In the genomic region with DNA sequence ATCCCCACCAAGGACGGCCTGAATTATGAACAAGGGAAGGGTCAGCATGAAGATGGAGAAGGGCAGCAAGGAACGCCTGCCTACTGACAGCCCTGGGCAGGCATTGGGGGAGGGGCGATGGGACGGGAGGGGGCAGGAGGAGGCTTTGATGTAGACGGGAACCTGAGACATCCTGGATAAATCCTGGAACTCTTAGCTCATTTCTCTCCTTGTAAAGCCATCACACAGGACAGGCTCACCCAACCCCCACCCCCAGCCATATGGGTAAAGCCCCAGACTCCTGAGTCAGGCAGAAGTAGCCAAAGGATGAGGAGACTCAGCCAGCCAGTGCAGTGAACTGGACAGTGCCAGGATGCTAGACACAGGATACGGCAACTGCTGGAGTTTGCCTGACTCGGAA, we compare ENCODE assay signal across 15 mouse cellular contexts. TPM values are rescaled to one million over a fixed set of nuclear protein-coding genes. Genes with fewer than 3 reads are reported as not detected.
DNase-seq lines count a peak whose midpoint lies in the region; ATAC-seq lines count a peak whose summit lies in the region.
"Had no signal": no experiment of that assay in that cellular context is flagged by ENCODE, and none has a peak within 500 bp of the region (broad histone marks: within the 10 kb centered on the region; RNA-seq: fewer than 3 reads in every experiment).

No protein-coding gene starts in this region.

- no peaks in the 10 kb centered on the region for H3K9me3 ChIP-seq in midbrain, embryonic 12.5 days
- H3K9me3 ChIP-seq in midbrain, embryonic 14.5 days (ENCODE audit: control insufficient read depth, low read length) = no peaks in the 10 kb centered on the region
- no peaks in the 10 kb centered on the region for H3K9me3 ChIP-seq in forebrain, embryonic 15.5 days
- H3K9me3 ChIP-seq: G1E; heart, embryonic 10.5 days had no signal

- no peak overlapping the region for H3K4me3 ChIP-seq in midbrain, embryonic 12.5 days
- H3K4me3 ChIP-seq in midbrain, embryonic 14.5 days (replicated peaks; ENCODE audit: low read depth, low read length) = no peak overlapping the region
- H3K4me3 ChIP-seq in forebrain, embryonic 15.5 days = no peak overlapping the region
- H3K4me3 ChIP-seq: gastrocnemius, adult 2 months; heart, embryonic 10.5 days; myocyte had no signal

- no peak overlapping the region for H3K9ac ChIP-seq in midbrain, embryonic 12.5 days (replicated peaks)
- no peak overlapping the region for H3K9ac ChIP-seq in midbrain, embryonic 14.5 days (replicated peaks; ENCODE audit: low read length)
- H3K9ac ChIP-seq in forebrain, embryonic 15.5 days (replicated peaks) = no peak overlapping the region

- no peak overlapping the region for H3K4me2 ChIP-seq in midbrain, embryonic 12.5 days (replicated peaks)
- no peak overlapping the region for H3K4me2 ChIP-seq in midbrain, embryonic 14.5 days (ENCODE audit: low read length)
- H3K4me2 ChIP-seq in forebrain, embryonic 15.5 days (replicated peaks) = no peak overlapping the region

- H3K27ac ChIP-seq in midbrain, embryonic 12.5 days (replicated peaks) = no peak overlapping the region
- no peak overlapping the region for H3K27ac ChIP-seq in midbrain, embryonic 14.5 days (replicated peaks; ENCODE audit: low read depth, low read length)
- no peak overlapping the region for H3K27ac ChIP-seq in forebrain, embryonic 15.5 days (replicated peaks)
- H3K27ac ChIP-seq: gastrocnemius, adult 2 months; heart, embryonic 10.5 days had no signal

- no peaks in the 10 kb centered on the region for H3K36me3 ChIP-seq in midbrain, embryonic 12.5 days
- no peaks in the 10 kb centered on the region for H3K36me3 ChIP-seq in midbrain, embryonic 14.5 days (ENCODE audit: control insufficient read depth, insufficient read depth, low read length)
- no peaks in the 10 kb centered on the region for H3K36me3 ChIP-seq in forebrain, embryonic 15.5 days
- H3K36me3 ChIP-seq: G1E; heart, embryonic 10.5 days had no signal

- peak; percentile 14 to 31 for DNase-seq in cerebellum, postnatal 25 days
- no peak for DNase-seq in midbrain, embryonic 14.5 days
- peak; percentile 12 for DNase-seq in forelimb bud, embryonic 11.5 days (ENCODE audit: low read depth, low spot score)
- peak; percentile 21 for DNase-seq in yolk sac, embryonic 10.5 days (ENCODE audit: low spot score)
- no peak for DNase-seq in layer of hippocampus, adult 9-11 months
- DNase-seq: gastrocnemius, adult 2 months; kidney, postnatal 10 days; lung, postnatal 4 days; right cerebral cortex, adult 18-20 months had no signal

- WGBS in midbrain, embryonic 12.5 days = 29% methylated on average over 7 of the region's 7 CpGs
- WGBS in midbrain, embryonic 14.5 days = 33% methylated on average over 7 of the region's 7 CpGs
- 47% methylated on average over 7 of the region's 7 CpGs for whole genome bisulfite sequencing in forebrain, embryonic 15.5 days

- peaks cover 21% of the 10 kb centered on the region for H3K4me1 ChIP-seq in midbrain, embryonic 12.5 days
- H3K4me1 ChIP-seq in midbrain, embryonic 14.5 days (ENCODE audit: control insufficient read depth, insufficient read depth, low read length) = peaks cover 11% of the 10 kb centered on the region
- H3K4me1 ChIP-seq in forebrain, embryonic 15.5 days = peaks cover 15% of the 10 kb centered on the region

- no peak for ATAC-seq in cerebellum, adult (ENCODE audit: insufficient number of reproducible peaks, low FRiP score, low TSS enrichment)
- ATAC-seq in midbrain, embryonic 12.5 days (ENCODE audit: low FRiP score, low read depth) = 0 out of 2 replicates have a peak, but pooled peaks have one; percentile 14
- ATAC-seq in midbrain, embryonic 14.5 days (ENCODE audit: low FRiP score, low TSS enrichment) = no peak
- ATAC-seq in forebrain, embryonic 15.5 days (replicated peaks) = no peak

- no peaks in the 10 kb centered on the region for H3K27me3 ChIP-seq in midbrain, embryonic 12.5 days
- no peaks in the 10 kb centered on the region for H3K27me3 ChIP-seq in midbrain, embryonic 14.5 days (ENCODE audit: control insufficient read depth, insufficient read depth, low read length)
- H3K27me3 ChIP-seq in forebrain, embryonic 15.5 days = no peaks in the 10 kb centered on the region

RNA-seq across cellular contexts. Expression of gene Slc19a1, which starts 27.1 kb away (rescaled TPM):
- polyA plus RNA-seq in midbrain, embryonic 12.5 days (2016; fragmentation: Nextera tagmentation; extraction: Ambion mirVana) = 32.7 and 33.6 TPM in 2 replicates
- 33.5 and 37.5 TPM in 2 replicates for polyA plus RNA-seq in midbrain, embryonic 14.5 days (2014; fragmentation: Nextera tagmentation; extraction: Ambion mirVana)
- 35.4 and 37.9 TPM in 2 replicates for polyA plus RNA-seq in forebrain, embryonic 15.5 days (2015; fragmentation: Nextera tagmentation; extraction: Ambion mirVana)

RNA-seq across cellular contexts. Expression of gene Pcbp3, which starts 43.2 kb away (rescaled TPM):
- 67.9 and 68.9 TPM in 2 replicates for polyA plus RNA-seq in midbrain, embryonic 12.5 days (2016; fragmentation: Nextera tagmentation; extraction: Ambion mirVana)
- 37.3 and 43.3 TPM in 2 replicates for polyA plus RNA-seq in midbrain, embryonic 14.5 days (2014; fragmentation: Nextera tagmentation; extraction: Ambion mirVana)
- polyA plus RNA-seq in forebrain, embryonic 15.5 days (2015; fragmentation: Nextera tagmentation; extraction: Ambion mirVana) = 56.3 and 59.4 TPM in 2 replicates
- polyA plus RNA-seq: G1E had no signal

Comparison
In these comparisons a context has a peak if more than half of its experiments do, and no peak if none do; other contexts are left out.
1. DNase-seq: peak in cerebellum, postnatal 25 days (2 of 2), forelimb bud, embryonic 11.5 days (single experiment) and yolk sac, embryonic 10.5 days (single experiment); none in midbrain, embryonic 14.5 days (single experiment) and layer of hippocampus, adult 9-11 months (single experiment).